Mouse (Mus musculus): ENCODE results near the gene Kif2c.

Kif2c gene

DNA sequence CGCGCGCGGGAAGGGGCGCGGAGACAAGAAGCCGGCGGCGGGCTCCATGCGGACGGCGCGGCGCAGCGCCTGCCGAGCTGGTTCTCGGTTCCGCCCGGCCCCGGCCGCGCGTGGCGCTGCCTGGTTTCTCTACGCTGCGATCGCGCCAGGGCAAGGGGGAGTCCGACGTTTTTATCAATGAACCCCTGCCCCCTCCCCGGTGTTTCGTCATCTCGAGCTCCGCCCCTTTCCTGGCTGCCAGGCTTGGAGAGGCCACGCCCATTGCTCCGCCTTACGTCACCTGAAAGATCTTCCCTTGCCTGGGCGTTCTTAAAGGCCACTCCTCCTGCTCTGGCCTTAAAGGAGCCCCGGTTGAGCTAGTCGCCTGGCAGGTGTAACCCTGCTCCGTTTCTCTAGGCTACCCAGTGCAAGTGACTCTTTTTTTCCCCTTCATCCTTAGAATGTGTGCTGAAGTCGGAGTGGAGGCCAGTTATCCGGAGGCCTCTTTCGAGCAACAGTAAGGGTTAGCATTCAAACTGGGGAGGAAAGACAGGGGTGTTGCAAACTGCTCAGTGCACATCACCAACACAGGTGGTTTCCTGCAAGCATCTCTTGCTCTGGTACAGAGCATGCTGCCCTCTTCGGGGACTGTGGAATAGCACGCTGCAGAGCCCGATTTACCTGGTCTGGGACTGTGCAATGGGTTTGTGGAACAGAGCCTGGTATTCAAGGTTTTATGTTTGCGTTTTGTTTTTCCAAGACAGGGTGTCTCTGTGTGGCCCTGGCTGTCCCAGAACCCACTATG, 48.4 kb downstream of the Kif2c start, which contains the start of gene Plk3:
Gene Plk3, minus strand, starts transcription at position 147 of the 784 bp plus-strand sequence.
- DNase-seq = peak; percentile 99

DNA sequence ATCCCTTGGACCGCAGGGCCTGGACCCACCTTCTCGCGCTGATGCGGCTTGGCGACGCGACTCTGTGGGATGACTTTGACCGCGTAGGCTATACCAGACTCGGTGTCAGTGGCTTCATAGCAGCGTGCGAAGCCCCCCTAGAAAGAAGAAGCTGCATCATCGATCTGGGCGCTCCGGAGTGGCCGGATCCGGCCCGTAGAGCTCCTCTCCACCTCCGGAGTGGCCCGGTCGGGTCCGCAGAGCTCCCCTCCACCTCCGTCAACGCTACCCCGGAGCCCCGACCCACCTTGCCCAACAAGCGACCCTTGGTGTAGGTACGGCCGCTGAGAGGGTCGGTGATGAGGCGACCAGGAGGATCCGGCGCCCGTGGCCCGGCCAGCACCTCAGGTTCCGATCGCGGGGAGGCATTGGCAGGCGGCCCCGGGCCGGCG, 49.1 kb downstream of the Kif2c start:
- DNase-seq = no peak

DNA sequence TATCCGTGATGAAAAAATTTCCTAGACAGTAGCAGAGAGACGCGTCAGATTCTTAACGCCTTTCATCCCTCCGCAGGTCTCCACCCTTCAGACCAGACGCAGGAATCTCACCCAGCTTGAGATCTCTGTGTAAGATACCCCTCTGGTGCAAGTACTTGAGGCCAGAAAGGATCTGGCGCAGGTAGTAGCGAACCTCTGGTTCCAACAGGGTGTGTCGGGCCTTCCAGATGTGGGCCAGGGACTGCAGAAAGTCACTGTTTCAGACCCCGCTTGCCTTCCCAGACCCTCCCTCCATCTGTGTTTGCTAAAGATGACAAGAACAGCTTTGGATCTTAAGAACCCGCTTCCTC, 49.7 kb downstream of the Kif2c start:
- DNase-seq = peak; percentile 60

DNA sequence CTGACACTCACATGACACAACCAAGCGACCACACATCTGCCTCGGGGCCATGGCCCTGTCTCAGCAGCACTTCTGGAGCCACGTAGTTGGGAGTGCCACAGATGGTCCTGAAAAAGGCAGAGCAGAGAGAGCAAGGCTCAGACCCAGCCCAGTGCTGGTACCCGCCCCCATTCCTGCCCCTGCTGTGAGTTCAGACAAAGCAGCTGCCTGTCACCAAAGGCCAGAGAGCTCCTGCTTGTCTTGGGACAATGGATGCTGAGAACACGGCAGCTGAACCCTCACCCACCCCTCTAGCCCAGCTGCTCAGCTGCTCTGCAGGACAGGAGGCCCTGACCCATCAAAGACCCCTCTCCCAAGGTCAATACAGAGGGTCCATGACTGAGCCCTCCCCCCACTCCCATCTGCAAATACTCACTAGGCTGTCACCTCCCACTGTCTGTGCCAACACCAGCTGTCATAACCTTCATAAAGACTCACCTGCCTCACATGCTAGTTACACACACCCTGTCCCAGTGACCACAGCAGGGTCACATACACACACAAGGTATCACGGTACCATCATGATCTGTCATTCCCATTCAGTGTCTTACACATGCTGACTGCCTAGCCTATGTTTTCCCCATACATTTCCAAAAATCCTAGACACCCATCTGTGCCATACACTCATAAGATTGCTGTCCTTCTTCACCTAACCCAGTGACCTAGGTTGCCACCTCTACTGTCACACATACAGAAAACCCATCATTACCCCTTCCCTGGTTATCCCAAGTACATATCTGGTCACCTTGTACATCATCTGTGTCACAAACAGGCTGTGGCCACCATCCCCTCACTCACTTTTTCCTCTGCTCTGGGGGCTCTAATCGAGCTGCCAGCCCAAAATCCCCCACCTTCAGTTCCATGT, 50.3 kb downstream of the Kif2c start:
- peak; percentile 52 for DNase-seq

DNA sequence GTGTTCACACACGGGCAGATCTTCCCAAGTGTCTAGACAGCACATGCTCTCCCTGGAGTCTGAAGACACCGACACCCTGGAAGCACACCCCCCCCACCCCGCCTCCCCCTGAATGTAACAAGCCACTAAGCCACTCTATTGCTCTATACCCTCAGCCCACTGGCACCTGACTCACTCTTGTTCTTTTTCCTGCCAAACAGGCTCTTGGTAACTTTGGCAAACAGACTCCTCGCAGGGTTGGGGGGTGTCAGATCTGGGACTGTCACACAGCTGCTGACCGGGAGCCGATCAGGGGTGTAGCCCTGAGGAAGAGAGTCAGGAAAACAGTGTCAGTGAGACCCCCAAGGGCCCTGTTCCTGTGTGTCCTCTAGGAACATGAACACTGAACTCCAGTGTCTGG, 51.2 kb downstream of the Kif2c start:
- no peak for DNase-seq

DNA sequence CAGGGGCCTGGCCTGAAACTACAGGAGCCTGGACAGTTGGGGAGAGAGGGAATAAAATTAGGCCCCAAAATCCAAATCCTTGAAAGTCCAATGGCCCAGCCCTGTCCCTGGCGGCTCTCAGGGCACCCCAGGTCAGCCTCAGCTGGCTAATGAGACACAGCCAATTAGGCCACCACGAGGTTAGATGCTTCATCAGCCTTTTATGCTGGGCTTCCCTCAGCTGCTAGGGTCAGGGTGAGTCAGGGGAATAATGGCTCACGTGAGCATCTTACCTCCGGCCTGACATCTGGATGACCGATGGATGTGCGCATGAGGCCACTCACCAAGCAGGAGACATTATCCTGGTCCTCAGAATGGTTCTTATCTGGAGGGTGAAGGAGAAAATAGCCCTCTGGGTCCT, 51.6 kb downstream of the Kif2c start:
- DNase-seq = no peak

DNA sequence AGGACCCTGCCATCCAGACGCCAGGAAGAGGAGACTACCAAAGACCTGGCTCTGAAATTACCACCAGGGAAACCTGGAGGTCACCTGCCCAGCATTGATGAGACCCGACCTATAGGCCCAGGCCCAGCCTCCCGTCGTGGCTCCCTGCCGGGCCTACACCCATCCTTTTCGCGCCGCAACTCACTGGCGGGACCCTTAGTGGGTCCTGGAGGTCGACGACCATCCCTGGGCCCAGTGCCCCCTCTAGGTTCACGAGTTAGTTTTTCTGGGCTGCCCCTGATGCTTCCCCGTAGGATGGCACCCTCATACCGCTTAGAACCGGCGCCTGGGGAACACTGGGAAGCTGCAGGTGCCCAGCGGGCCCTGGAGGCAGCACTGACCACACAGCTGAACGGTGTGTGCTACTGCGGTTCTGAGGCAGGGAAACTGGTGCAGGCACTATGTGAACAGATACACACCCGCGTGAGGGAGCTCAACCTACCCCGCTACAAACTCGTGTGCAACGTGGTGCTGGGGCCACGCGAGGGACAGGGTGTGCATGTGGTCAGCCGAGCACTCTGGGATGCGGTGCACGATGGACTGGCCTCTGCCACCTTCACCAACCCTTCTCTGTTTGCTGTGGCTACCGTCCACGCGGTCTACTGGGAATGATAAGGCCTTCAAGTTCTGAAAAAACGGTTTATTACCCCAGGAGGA, 54.3 kb downstream of the Kif2c start:
- DNase-seq = no peak

DNA sequence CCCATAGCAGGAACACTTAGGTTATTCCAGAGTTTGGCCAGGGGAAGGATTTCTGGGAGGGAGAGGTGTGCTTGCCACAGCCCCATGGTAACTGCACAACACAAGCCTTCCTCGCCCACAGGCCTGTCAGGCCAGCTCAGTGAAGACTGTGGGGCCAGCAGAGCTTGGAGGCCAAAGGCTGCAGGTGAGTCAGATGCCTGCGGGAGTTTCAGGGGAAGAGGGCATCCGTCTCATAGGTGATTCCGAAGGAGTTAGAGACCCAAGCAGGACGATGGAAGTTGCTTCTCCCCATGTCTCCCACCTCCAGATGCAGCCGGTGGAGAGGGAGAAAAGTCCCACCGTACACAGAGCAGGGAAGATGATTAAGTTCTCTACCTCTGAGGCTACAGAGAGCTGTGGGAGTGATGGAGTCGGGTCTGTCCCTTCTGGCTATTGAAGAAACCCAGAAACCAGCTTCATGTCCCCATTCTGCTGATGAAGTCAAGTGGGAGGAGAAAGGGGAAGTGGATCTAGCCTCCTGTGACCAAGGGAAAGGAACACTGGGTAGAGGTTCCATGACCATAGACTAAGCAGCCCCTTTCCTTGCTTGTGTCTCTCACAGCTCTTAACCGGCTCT, 55.7 kb downstream of the Kif2c start, which contains the start of gene Tctex1d4:
Gene Tctex1d4, plus strand, starts transcription at position 120 of the 616 bp plus-strand sequence.
- DNase-seq = no peak

DNA sequence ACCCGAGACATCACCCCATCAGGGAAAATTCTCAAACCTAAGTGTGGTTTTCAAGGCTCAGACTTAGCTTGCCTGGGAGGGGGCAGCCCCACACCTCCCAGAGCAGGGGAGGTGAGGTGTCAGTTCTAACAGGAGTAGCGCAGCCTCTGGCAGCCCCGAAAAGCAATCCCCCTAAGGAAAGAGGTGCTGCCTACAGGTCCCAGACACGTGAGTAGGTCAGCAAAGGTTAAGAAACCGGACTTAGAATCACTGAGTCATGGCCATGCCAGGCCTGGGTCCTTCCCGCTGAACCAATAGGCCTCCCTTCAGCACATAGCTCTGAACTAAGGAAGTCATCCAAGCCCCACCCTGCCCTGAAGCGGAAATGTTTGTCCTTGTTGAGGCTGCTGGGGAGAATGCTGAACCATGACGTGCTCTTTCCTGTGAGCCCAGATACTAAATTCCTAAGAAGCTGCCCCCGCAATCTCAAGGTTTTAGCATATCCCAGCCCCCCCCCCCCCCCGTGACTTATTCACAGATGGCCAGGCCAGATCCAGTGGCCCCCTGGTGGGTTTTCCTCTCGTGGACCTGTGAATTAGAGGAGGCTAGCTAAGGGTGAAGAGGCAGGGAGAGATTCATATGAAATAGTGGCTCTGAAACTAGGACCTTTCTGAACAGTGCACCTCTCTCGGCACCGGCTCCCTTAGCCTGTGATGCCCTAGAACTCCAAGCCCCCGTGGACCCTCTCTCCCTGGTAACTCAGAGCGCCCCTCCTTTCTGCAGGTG, 56.3 kb downstream of the Kif2c start:
- DNase-seq = peak; percentile 39

DNA sequence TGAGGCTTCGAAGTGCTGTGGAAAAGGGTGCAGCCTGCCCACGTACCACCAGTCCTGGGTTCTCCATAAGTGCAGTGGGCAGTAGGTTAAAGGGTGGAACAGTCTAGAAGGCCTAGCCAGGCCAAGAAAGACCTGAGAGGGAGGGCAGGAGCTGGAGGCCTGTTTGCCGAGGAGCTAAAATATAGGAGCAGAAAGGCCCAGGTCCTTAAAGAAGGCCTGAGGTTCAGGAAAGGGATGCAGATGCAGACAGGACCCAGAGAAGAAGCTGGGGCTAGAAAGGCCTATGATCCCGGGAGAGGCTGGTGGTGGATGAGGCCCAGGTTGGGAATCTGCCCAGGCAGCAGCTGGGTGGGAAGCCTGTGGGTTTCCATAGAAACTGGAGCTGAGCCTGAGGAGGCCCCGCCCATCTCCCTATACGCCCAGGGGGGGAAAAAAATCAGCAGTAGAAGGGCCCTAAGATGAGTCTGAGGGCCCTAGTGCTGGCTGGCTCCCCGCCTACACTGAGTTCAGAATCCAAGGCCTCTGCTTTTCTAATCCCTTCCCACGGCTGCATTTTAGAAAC, 57.0 kb downstream of the Kif2c start, which contains the start of gene Btbd19:
Gene Btbd19, minus strand, starts transcription at position 378 of the 562 bp plus-strand sequence.
- peak; percentile 56 for DNase-seq

DNA sequence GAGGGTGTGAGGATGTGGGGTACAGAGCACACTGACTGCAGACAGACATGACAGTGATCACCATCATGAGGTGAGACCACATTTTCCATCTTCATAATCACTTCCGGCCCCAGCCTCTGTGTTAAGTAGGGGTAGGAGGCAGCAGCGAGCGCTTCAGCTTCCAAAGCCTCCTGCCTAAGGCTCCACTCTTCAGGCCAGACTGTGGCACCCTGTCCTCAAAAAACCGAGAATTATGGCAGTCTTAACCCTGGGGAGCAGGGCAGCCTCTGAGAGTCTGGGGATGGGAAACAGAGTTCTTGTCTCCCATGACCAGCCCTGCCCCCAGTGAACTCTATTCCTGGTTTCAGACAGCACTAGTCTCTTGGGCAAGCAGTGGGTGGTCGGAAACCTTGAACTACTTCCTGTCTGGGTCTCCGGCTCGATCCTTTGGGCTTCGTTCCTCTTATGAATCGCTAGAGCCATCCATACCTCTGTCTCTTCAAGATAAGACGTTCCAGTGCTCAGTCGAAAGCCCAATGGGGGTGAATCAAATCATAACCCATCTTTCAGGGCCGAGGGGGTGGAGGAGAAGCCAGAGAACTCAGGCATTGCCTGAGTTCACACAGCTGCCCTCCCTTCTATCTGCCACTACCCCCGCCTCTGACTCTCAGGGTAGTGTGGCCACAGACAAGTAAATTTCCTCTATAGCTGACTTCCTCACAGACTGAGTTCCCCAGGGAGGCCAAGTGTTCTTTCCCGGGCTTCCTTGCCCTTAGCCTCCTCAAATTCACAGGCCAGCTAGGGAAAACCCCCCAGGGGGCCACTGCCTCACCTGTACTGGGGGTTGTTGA, 57.7 kb downstream of the Kif2c start:
- DNase-seq = no peak

DNA sequence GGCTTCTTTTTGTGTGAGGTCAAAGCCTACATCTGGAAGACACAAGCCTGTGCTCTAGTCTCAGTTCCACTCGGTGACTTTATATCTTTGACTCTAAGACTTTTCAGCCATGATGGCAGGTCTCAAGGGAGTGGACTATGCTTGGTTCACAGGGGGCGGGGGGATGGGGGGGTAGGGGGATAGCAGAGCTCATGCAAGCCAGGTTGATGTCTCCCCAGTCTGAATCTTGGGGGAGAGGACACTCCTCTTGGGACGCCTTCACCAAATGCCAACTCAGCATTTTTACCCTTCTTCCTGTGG, 58.3 kb downstream of the Kif2c start:
- no peak for DNase-seq

DNA sequence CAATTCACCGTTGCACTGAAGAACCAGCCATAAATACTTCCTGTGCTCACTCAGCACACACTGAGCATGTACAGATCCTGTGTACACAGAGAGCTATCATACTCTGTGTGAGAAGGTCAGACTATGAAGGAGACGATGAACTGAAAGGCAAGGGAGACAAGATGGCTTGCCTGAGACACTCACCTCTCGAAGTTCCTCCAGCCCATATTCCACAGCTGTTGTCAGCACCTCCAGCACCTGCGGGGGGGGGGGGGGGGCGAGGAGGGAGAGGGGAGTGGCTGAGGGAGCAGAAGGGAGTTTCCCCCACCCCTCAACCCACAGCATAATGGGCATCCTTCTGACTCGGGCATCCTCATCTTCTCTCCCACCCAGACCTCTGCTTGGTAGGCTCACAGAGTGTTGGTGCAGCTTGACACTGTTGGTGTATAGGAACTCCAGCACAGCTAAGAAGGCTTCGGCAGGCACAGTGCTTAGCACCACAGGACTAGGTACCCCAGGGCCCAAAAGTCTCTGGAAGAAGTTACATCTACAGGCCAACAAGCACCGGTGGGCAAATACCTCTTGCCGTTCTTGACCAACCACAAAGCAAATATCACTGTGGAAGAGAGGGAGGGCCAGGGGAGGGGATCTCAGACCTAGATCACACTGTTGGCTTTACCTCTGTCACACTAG, 58.8 kb downstream of the Kif2c start:
- peak; percentile 33 for DNase-seq

DNA sequence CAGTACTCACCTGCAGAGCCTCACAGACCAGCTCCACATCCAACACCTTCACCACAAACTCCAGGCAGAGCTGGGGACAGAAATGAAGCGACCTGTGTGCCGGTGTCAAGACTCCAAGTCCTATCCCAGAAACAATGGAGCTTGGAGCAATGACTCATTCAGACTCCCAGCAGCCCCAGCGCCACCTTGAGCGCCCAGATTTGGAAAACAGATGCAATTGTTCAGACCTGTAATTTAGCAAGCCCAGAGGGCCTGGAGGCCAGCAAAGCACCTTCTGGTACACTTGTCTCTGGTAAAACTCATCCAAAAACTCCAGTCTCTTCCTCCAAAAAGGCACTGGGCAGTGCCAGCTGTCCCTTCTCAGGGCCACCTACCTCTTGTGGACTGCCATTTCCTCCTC, 60.2 kb downstream of the Kif2c start:
- DNase-seq = no peak

DNA sequence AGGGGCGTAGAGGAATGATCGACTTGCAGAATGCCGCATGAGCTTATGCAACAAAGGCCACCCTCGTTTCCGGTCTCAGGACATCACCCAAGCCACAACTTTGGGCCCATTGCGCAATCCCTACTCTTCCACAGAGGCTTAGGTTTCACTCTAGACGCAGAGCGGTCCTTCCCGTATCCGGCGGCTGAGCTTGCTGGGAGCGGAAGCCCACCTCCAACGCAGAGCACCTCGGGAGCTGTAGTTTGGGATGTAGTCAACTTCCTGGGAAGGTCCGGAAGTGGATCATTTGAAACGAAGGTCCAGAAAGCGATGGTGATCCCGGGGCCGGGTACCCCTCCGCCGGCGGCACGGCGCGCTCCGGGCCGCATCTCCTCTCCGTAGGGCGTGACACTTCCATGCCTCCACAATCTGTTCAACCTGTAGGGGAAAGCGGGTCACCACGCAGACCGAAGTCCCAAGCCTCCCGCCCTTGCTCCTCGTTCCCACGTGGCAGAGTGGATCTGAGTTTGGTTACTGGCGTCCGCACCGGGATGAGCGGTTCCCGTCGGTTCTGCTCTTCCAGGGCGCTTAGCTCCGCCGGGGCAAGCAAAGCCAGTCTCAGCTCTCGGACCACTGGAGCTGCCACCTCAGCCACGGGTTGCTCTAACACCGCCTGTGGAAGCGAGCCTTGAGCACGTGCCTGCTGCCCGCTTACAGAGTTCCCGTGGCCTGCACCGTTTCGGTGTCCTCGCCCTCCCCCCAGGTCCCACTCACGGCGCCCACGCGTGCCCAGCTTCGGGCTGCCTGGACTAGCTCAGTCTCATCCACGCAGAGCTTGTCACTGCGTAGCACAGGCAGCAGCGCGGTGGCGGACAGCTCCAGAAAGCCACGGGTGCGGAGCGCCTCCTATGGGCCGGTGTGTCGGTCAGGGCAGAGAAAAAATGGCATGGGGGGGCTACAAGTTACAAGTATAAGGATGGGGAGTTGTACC, 61.7 kb downstream of the Kif2c start:
- peak; percentile 92 for DNase-seq

DNA sequence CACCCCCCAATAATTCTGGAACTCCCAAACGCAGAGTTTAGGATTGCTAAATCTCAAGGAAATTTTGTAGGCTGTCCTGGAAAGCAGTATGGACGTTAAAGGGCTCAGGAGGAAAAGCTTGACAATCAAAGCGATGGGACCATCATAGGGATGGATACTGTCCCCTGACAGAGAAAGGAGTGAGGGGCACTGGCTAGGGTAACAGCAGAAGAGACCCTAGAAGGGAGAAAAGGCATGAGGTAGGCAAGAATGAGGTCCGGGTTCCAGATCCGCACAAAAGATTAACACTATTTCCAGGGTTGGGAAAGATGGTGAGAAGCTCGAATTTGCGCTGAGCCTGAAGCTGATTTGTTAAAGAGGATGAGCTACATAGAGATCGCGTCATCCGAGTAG, 62.4 kb downstream of the Kif2c start:
- no peak for DNase-seq

DNA sequence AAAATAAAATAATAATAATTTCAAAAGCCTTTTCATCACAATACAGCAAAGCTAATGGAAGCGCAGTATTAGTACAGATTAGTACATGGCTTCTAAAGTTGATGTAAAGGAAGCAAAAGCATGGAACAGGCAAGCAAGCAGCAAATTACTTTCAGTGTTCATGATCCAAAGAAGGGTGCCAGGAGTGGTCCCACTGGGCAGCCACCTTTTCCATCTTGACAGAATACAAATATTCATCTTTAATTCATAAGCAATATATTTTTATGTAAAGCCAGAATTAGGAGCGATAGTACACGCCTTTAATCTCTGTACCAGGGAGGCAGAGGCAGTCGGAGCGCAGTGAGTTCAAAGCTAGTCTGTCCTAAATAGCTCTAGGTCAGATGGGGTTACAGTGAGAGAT, 62.8 kb downstream of the Kif2c start:
- peak; percentile 53 for DNase-seq

DNA sequence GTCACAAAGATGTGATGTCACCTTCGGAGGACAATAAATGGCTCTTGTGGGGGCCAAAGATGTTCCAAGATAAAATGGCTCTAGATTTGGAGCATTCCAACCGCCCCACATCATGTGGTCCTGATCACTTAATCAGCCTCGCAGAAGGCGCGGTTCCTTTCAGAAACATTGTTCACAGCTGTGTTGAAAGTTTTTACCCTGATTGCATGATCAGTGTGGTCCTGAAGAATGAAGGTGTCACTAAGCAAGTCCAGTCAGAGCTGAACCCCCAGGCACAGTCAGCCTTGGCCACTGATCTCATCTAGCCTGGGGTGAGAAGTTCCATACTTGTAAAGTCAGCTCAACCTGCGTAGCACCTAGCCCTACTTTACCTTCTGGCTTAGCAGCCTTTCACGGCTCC, 64.5 kb downstream of the Kif2c start:
- peak; percentile 22 for DNase-seq

DNA sequence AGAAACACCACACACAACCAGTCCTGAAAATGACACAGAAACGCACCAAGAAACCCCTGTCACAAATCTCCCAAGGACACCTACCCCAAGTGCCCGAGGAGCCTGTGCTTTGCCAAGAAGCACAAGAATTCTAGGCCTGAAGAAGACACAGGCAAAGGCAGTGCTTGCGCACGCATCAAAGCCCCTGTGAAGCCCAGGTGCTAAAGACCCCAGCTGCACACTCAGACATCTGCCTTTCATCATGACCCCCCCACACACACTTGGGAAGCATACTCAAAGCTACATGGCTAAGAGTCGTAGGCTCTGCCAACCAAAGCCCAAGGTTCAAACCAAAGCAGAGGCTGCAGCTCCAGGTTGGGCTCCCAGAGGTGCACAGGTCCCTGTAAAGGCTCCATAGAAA, 66.8 kb downstream of the Kif2c start:
- no peak for DNase-seq
